Mouse (Mus musculus) heart, adult 18-20 months (tissue): ENCODE data around the gene Hyls1. TPM values are rescaled to one million over a fixed set of nuclear protein-coding genes. Genes with fewer than 3 reads are reported as not detected.
"Not testable (repeated sequence)": the region's sequence is repeated elsewhere in the genome, so short reads cannot be mapped to it uniquely, and the experiment has no call there.

Experiments
- DNase-seq, 2 experiments: peaks; one replicate each; pipeline ENCODE4 v3.0.0; 2021 to 2022; ENCODE audit warnings: mixed read lengths in 1 of 2
- long read RNA-seq, 2 experiments: library from polyadenylated mRNA; stranded (forward); transcript quantifications; one replicate each; pipeline ENCODE4 v2.0.0; 2021
- total RNA-seq, 2 experiments: library from RNA; stranded (reverse); gene quantifications; 2 replicates each; pipeline ENCODE4 v1.2.3; 2021

The Hyls1 gene
- 1 to 10 TPM; 1.6 to 2.2 TPM for total RNA-seq
- long read RNA-seq, experiment 1, partial matches to known transcripts, result 0 of 1 reads
- long read RNA-seq, experiment 1, other reads (novel, unspliced or antisense), result 1 of 1 reads
- long read RNA-seq, experiment 2, partial matches to known transcripts, result 0 of 1 reads
- long read RNA-seq, experiment 2, other reads (novel, unspliced or antisense), result 0 of 1 reads

- peak; percentile 95 to 97 for DNase-seq
Observed at GRCm38 (mm10) chr9:35569571-35570534, at the start of gene Hyls1, which contains the start of gene Pate2. Hyls1 (minus strand) TSS chr9:35570398. Pate2 (plus strand) TSS chr9:35570284.

- DNase-seq, result not testable (repeated sequence)
Observed at GRCm38 (mm10) chr9:35616784-35617183, 46.6 kb upstream of the Hyls1 start.

GRCm38 (mm10) chr9:35614005-35614404 lies 43.8 kb upstream of the Hyls1 start:
- DNase-seq, result no peak

GRCm38 (mm10) chr9:35611841-35612240 lies 41.6 kb upstream of the Hyls1 start, which contains the start of gene Pate4:
Pate4 (minus strand) TSS chr9:35611941.
- no peak for DNase-seq

GRCm38 (mm10) chr9:35607647-35608405 lies 37.6 kb upstream of the Hyls1 start:
- no peak for DNase-seq

GRCm38 (mm10) chr9:35592903-35593302 lies 22.7 kb upstream of the Hyls1 start:
- DNase-seq, result peak in 1 of 2 experiments; percentile 9

GRCm38 (mm10) chr9:35587674-35588073 lies 17.5 kb upstream of the Hyls1 start:
- DNase-seq, result no peak

GRCm38 (mm10) chr9:35574416-35574815 lies 4.2 kb upstream of the Hyls1 start:
- DNase-seq, result no peak

GRCm38 (mm10) chr9:35570663-35571062 lies 465 bp upstream of the Hyls1 start:
- DNase-seq, result no peak

- no peak for DNase-seq
Observed at GRCm38 (mm10) chr9:35567995-35568394, 2.2 kb downstream of the Hyls1 start.

- no peak for DNase-seq
Observed at GRCm38 (mm10) chr9:35564536-35565240, 5.5 kb downstream of the Hyls1 start.

- no peak for DNase-seq
Observed at GRCm38 (mm10) chr9:35561583-35561982, 8.6 kb downstream of the Hyls1 start.

- no peak for DNase-seq
Observed at GRCm38 (mm10) chr9:35561076-35561475, 9.1 kb downstream of the Hyls1 start.

- DNase-seq, result peak; percentile 83 to 84
Observed at GRCm38 (mm10) chr9:35559009-35559890, 10.9 kb downstream of the Hyls1 start.

- no peak for DNase-seq
Observed at GRCm38 (mm10) chr9:35558257-35559008, 11.8 kb downstream of the Hyls1 start, which contains the start of the genes Ddx25 and Pus3. Ddx25 (minus strand) TSS chr9:35558528. Pus3 (plus strand) TSS chr9:35558595.

- DNase-seq, result no peak
Observed at GRCm38 (mm10) chr9:35556494-35557102, 13.6 kb downstream of the Hyls1 start.

GRCm38 (mm10) chr9:35548455-35548854 lies 21.7 kb downstream of the Hyls1 start:
- DNase-seq, result no peak

- no peak for DNase-seq
Observed at GRCm38 (mm10) chr9:35546745-35547144, 23.5 kb downstream of the Hyls1 start.

- no peak for DNase-seq
Observed at GRCm38 (mm10) chr9:35545704-35546103, 24.5 kb downstream of the Hyls1 start.
